Mouse (Mus musculus) heart, embryonic 16.5 days (tissue): ENCODE results near the gene Hpn. TPM values are rescaled to one million over a fixed set of nuclear protein-coding genes. Genes with fewer than 3 reads are reported as not detected.

Experiments used
- ATAC-seq: fragments of 200-750 bp; cut with Nextera tagmentation; replicated peaks from 2 replicates; pipeline ENCODE4 v1.8.0; 2017; ENCODE audit warnings: moderate number of reproducible peaks; ENCODE audit not compliant: insufficient read depth, low FRiP score; ENCODE audit errors: extremely low read depth
- H3K27ac ChIP-seq: fragments of 300-500 bp; sonication (generic); 2 replicates; pipeline ENCODE4 v1.5.1; 2014; ENCODE audit warnings: mild to moderate bottlenecking, low read length, control low read depth, moderate library complexity
- H3K27me3 ChIP-seq: fragments of 300-500 bp; sonication (generic); 2 replicates; pipeline ENCODE4 v1.6.1; 2014; ENCODE audit warnings: low read length, mixed read lengths; ENCODE audit not compliant: control insufficient read depth, insufficient read depth
- H3K36me3 ChIP-seq: fragments of 300-500 bp; sonication (generic); 2 replicates; pipeline ENCODE4 v1.6.1; 2014; ENCODE audit not compliant: control insufficient read depth, insufficient read depth
- H3K4me1 ChIP-seq: fragments of 300-500 bp; sonication (generic); 2 replicates; pipeline ENCODE4 v1.6.1; 2014; ENCODE audit warnings: low read length, mixed read lengths; ENCODE audit not compliant: control insufficient read depth, insufficient read depth
- H3K4me2 ChIP-seq: fragments of 300-500 bp; sonication (generic); 2 replicates; pipeline ENCODE4 v1.6.1; 2014; ENCODE audit warnings: low read depth, mild to moderate bottlenecking, control low read depth, low read length
- H3K4me3 ChIP-seq: fragments of 300-500 bp; sonication (generic); 2 replicates; pipeline ENCODE4 v1.5.1; 2014; ENCODE audit warnings: mild to moderate bottlenecking, control low read depth, low read length
- H3K9ac ChIP-seq: fragments of 300-500 bp; sonication (generic); 2 replicates; pipeline ENCODE4 v1.6.1; 2014; ENCODE audit warnings: low read length, control low read depth
- H3K9me3 ChIP-seq: fragments of 300-500 bp; sonication (generic); replicated peaks from 2 replicates; pipeline ENCODE4 v1.6.1; 2016; ENCODE audit warnings: low read length; ENCODE audit not compliant: control insufficient read depth
- WGBS: fragments of 180-500 bp; shearing (Covaris S2); extraction: QIAGEN DNeasy Blood & Tissue Kit; methylation state at CpG from one replicate; pipeline ENCODE4 v1.1.7; 2014; 5-methylcytosine and 5-hydroxymethylcytosine counted together
- polyA plus RNA-seq: library from polyadenylated mRNA; unstranded; fragments of >200 nt; fragmentation: Nextera tagmentation; extraction: Ambion mirVana; gene quantifications from 2 replicates; pipeline ENCODE4 v1.2.1, GENCODE M21; 2015

The Hpn gene
- polyA plus RNA-seq, 1 experiment from 2014 or later, result 2.6 TPM

DNA sequence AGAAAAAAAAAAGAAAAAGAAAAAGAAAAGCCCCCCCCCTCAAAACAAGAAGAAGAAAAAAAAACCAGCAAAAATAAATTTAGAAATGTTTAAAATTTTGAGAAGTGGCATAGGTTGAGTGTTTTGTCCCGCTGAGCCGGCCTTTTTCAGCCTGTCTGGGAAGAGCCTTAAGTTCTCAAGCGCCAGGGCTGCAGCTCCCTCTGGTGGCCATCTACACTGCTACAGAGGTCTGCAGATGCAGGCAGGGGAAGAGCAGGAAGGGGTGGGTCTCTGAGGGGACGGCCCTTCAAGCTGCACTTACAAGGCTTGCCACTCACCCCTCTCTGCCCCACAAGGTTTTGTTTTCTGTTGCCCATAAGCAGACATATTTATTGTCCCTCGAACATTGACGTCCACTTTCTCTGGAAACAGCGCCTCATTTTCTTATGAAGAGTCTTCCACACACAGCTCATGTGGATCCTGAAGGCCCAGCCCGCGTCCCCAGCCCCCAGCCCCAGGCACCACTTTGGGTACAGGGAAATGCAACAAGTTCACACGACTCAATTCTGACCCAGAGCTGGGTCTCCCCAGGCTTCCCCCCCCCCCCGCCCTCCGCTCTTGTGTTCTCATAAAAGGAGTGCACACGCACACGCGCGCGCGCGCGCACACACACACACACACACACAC lies 17.4 kb downstream of the Hpn start:
- H3K9me3 ChIP-seq, result no peaks in the 10 kb centered on the region
- 0 out of 2 replicates have a peak, but pooled peaks cover 2% of the 10 kb centered on the region for H3K4me1 ChIP-seq
- no peaks in the 10 kb centered on the region for H3K36me3 ChIP-seq
- peak overlapping the region; percentile 33 for H3K4me3 ChIP-seq
- H3K9ac ChIP-seq, result peak overlapping the region; percentile 23
- H3K4me2 ChIP-seq, result peak overlapping the region; percentile 65
- 37% methylated on average over 20 of the region's 20 CpGs for WGBS
- ATAC-seq, result peak; percentile 95
- H3K27ac ChIP-seq, result no peak overlapping the region
- H3K27me3 ChIP-seq, result peaks cover 3% of the 10 kb centered on the region; the same call in 1 of the 2 replicates

- 70% methylated on average over 9 of the region's 9 CpGs for WGBS
- ATAC-seq, result no peak
Observed at GRCm38 (mm10) chr7:31096892-31097564, 18.1 kb downstream of the Hpn start.

DNA sequence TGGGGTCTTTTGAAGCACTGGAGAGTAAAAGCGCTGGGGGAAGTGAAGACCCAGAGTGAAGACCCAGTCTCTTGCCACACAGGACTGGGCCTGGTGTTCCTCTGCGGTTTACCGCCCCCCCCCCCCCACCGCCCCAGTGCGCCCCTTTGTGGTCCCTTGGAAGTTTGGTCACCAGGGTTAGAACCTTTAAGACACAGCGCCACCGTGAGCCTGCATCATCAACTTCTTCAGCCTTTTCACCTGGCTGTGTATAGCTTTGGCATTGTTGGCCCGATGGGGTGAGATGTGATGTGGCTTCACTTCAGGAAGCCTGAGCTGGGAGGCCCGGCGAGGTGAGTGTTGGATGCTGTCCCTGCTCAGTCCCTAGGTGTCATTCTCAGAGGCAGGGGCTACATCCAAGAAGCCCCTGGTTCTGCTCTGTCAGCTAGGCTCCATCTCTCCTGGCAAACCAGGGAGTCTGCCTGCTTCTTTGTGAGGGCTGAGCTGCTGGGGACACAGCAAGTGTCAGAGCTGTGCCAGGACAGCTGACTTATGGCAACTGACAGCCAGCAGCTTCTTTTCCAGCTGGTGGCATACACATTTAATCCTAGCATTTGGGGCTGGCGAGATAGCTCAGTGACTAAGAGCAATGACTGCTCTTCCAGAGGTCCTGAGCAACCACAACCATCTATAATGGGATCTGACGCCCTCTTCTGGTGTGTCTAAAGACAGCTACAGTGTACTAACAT lies 20.2 kb downstream of the Hpn start:
- H3K9ac ChIP-seq, result no peak overlapping the region; the same call in 1 of the 2 replicates
- no peaks in the 10 kb centered on the region; the same call in 1 of the 2 replicates for H3K9me3 ChIP-seq
- H3K4me2 ChIP-seq, result no peak overlapping the region
- WGBS, result 20% methylated on average over 12 of the region's 12 CpGs
- no peak overlapping the region for H3K27ac ChIP-seq
- H3K27me3 ChIP-seq, result peaks cover 3% of the 10 kb centered on the region; the same call in 1 of the 2 replicates
- no peak for ATAC-seq
- no peak overlapping the region for H3K4me3 ChIP-seq
- H3K4me1 ChIP-seq, result 0 out of 2 replicates have a peak, but pooled peaks cover 2% of the 10 kb centered on the region
- H3K36me3 ChIP-seq, result no peaks in the 10 kb centered on the region

More at GRCm38 (mm10) chr7:31096892-31097564, 18.1 kb downstream of the Hpn start:
- H3K9me3 ChIP-seq, result no peaks in the 10 kb centered on the region
- no peaks in the 10 kb centered on the region for H3K36me3 ChIP-seq
- peaks cover 3% of the 10 kb centered on the region; the same call in 1 of the 2 replicates for H3K27me3 ChIP-seq
- 0 out of 2 replicates have a peak, but pooled peaks cover 2% of the 10 kb centered on the region for H3K4me1 ChIP-seq
- H3K4me2 ChIP-seq, result no peak overlapping the region
- no peak overlapping the region for H3K27ac ChIP-seq
- no peak overlapping the region for H3K4me3 ChIP-seq
- H3K9ac ChIP-seq, result no peak overlapping the region

DNA sequence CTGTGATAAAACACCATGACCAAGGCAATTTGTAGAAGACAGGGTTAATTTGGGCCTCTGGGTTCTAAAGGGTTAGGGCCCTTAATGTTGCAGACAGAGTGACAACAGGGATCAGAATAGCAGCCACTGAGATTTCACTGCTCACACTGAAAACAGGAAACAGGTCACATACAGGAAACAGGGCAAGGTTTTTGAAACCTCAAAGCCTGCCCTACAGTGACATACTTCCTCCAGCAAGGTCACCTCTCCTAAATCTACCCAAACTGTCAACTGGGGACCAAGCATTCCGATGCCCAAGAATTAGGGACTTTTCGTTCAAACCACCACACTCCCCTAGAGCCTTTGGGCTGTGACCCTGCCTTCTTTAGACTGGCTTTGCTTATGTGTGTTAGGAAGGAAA lies 25.4 kb downstream of the Hpn start:
- H3K9ac ChIP-seq, result no peak overlapping the region
- H3K4me2 ChIP-seq, result no peak overlapping the region
- H3K4me1 ChIP-seq, result peaks cover 16% of the 10 kb centered on the region
- H3K4me3 ChIP-seq, result no peak overlapping the region
- 78% methylated on average over 2 of the region's 2 CpGs for WGBS
- H3K27me3 ChIP-seq, result no peaks in the 10 kb centered on the region
- H3K27ac ChIP-seq, result no peak overlapping the region
- ATAC-seq, result no peak
- no peaks in the 10 kb centered on the region for H3K36me3 ChIP-seq
- no peaks in the 10 kb centered on the region; the same call in 1 of the 2 replicates for H3K9me3 ChIP-seq

- peaks cover 16% of the 10 kb centered on the region for H3K4me1 ChIP-seq
- H3K27ac ChIP-seq, result peak overlapping the region; percentile 68
- H3K9me3 ChIP-seq, result no peaks in the 10 kb centered on the region; the same call in 1 of the 2 replicates
- H3K4me3 ChIP-seq, result no peak overlapping the region
- no peaks in the 10 kb centered on the region for H3K27me3 ChIP-seq
- no peak overlapping the region for H3K4me2 ChIP-seq
- H3K36me3 ChIP-seq, result no peaks in the 10 kb centered on the region
- no peak overlapping the region for H3K9ac ChIP-seq
- no peak for ATAC-seq
- 66% methylated on average over 3 of the region's 3 CpGs for WGBS
Observed at GRCm38 (mm10) chr7:31088206-31088605, 26.9 kb downstream of the Hpn start.

- Histone ChIP-seq H3K4me1 (peaks cover 16% of the 10 kb centered on the region), H3K9ac (no peak overlapping the region), H3K4me2 (no peak overlapping the region), H3K27ac (peak overlapping the region; percentile 73), H3K4me3 (no peak overlapping the region), H3K27me3 (no peaks in the 10 kb centered on the region), H3K9me3 (no peaks in the 10 kb centered on the region; the same call in 1 of the 2 replicates), H3K36me3 (no peaks in the 10 kb centered on the region)
- WGBS, result 51% methylated on average over 2 of the region's 2 CpGs
- no peak for ATAC-seq
Observed at GRCm38 (mm10) chr7:31087262-31087661, 27.8 kb downstream of the Hpn start.

- Histone ChIP-seq H3K9me3 (no peaks in the 10 kb centered on the region; the same call in 1 of the 2 replicates), H3K4me1 (peaks cover 16% of the 10 kb centered on the region), H3K27ac (no peak overlapping the region), H3K27me3 (no peaks in the 10 kb centered on the region), H3K4me3 (no peak overlapping the region), H3K36me3 (no peaks in the 10 kb centered on the region), H3K9ac (no peak overlapping the region), H3K4me2 (no peak overlapping the region)
- 80% methylated on average over 9 of the region's 9 CpGs for WGBS
- no peak for ATAC-seq
Observed at GRCm38 (mm10) chr7:31086175-31086755, 28.8 kb downstream of the Hpn start.

GRCm38 (mm10) chr7:31085171-31085570 lies 29.9 kb downstream of the Hpn start:
- Histone ChIP-seq H3K27ac (no peak overlapping the region), H3K27me3 (no peaks in the 10 kb centered on the region), H3K4me2 (no peak overlapping the region), H3K4me3 (no peak overlapping the region), H3K9me3 (no peaks in the 10 kb centered on the region; the same call in none of the 2 replicates), H3K4me1 (peaks cover 16% of the 10 kb centered on the region), H3K36me3 (no peaks in the 10 kb centered on the region), H3K9ac (no peak overlapping the region)
- 39% methylated on average over 3 of the region's 3 CpGs for WGBS
- peak; percentile 31; the same call in 1 of the 2 replicates for ATAC-seq
